Mouse (Mus musculus) hindbrain, postnatal 0 days (tissue): ENCODE measurements around the gene Cmip. TPM values are rescaled to one million over a fixed set of nuclear protein-coding genes. Genes with fewer than 3 reads are reported as not detected.

Experiments used
- ATAC-seq: fragments of 200-750 bp; cut with Nextera tagmentation; 2 replicates; pipeline ENCODE4 v1.8.0; 2017; ENCODE audit warnings: mild to moderate bottlenecking, moderate TSS enrichment, moderate library complexity
- DNase-seq: peaks from one replicate; pipeline ENCODE4 v3.0.0-alpha.2; 2015; ENCODE audit warnings: low spot score
- H3K27ac ChIP-seq: fragments of 300-500 bp; sonication (generic); 2 replicates; pipeline ENCODE4 v1.5.1; 2014; ENCODE audit warnings: mild to moderate bottlenecking
- H3K27me3 ChIP-seq: fragments of 300-500 bp; sonication (generic); 2 replicates; pipeline ENCODE4 v1.6.1; 2014; ENCODE audit warnings: low read length, mixed read lengths; ENCODE audit not compliant: insufficient read depth
- H3K36me3 ChIP-seq: fragments of 300-500 bp; sonication (generic); 2 replicates; pipeline ENCODE4 v1.6.1; 2014; ENCODE audit warnings: low read length, mixed read lengths; ENCODE audit not compliant: insufficient read depth
- H3K4me1 ChIP-seq: fragments of 300-500 bp; sonication (generic); 2 replicates; pipeline ENCODE4 v1.6.1; 2014; ENCODE audit warnings: antibody characterized with exemption, low read length, mixed read lengths; ENCODE audit not compliant: insufficient read depth
- H3K4me2 ChIP-seq: fragments of 300-500 bp; sonication (generic); 2 replicates; pipeline ENCODE4 v1.6.1; 2014; ENCODE audit warnings: low read depth, mild to moderate bottlenecking, low read length, moderate library complexity, mixed read lengths
- H3K4me3 ChIP-seq: fragments of 300-500 bp; sonication (generic); 2 replicates; pipeline ENCODE4 v1.5.1; 2014; ENCODE audit warnings: low read length
- H3K9ac ChIP-seq: fragments of 300-500 bp; sonication (generic); replicated peaks from 2 replicates; pipeline ENCODE4 v1.6.1; 2014; ENCODE audit warnings: mild to moderate bottlenecking, low read length, moderate library complexity, mixed read lengths
- H3K9me3 ChIP-seq: fragments of 300-500 bp; sonication (generic); 2 replicates; pipeline ENCODE4 v1.6.1; 2016; ENCODE audit warnings: low read length, mixed read lengths
- CTCF ChIP-seq: IDR thresholded peaks from 2 replicates; pipeline ENCODE4 v1.5.1; 2016; ENCODE audit warnings: antibody characterized with exemption, control low read depth, low read depth
- WGBS: fragments of 180-500 bp; shearing (Covaris S2); extraction: QIAGEN DNeasy Blood & Tissue Kit; methylation state at CpG from one replicate; pipeline ENCODE4 v1.1.7; 2014; 5-methylcytosine and 5-hydroxymethylcytosine counted together
- polyA plus RNA-seq: library from polyadenylated mRNA; unstranded; fragments of >200 nt; fragmentation: Nextera tagmentation; extraction: Ambion mirVana; gene quantifications from 2 replicates; pipeline ENCODE4 v1.2.1, GENCODE M21; 2015
- total RNA-seq: library from RNA; depleted of rRNA; stranded (reverse); fragments of >200 nt; gene quantifications from 2 replicates; pipeline ENCODE4 v1.2.3, GENCODE M21; 2014

Gene Cmip
- total and polyA plus RNA-seq, 2 experiments from 2014 or later: 163 to 230 TPM

GRCm38 (mm10) chr8:117290506-117290905 is 33.6 kb downstream of the Cmip start:
- Histone ChIP-seq H3K9me3 (no peaks in the 10 kb centered on the region), H3K4me1 (peaks cover 14% of the 10 kb centered on the region), H3K36me3 (no peaks in the 10 kb centered on the region), H3K27ac (no peak overlapping the region; the same call in 1 of the 2 replicates), H3K27me3 (no peaks in the 10 kb centered on the region), H3K4me2 (no peak overlapping the region), H3K4me3 (no peak overlapping the region), H3K9ac (no peak overlapping the region)
- no peak for ATAC-seq
- no peak for DNase-seq
- TF ChIP-seq CTCF: no peak
- WGBS: 69% methylated on average over 7 of the region's 7 CpGs

GRCm38 (mm10) chr8:117292262-117292661 is 35.4 kb downstream of the Cmip start:
- no peak for TF ChIP-seq CTCF
- H3K4me3 ChIP-seq: no peak overlapping the region
- peak; percentile 40 for DNase-seq
- 26% methylated on average over 8 of the region's 8 CpGs for WGBS
- H3K27ac ChIP-seq: no peak overlapping the region
- peaks cover 14% of the 10 kb centered on the region for H3K4me1 ChIP-seq
- H3K27me3 ChIP-seq: no peaks in the 10 kb centered on the region
- no peak overlapping the region for H3K9ac ChIP-seq
- ATAC-seq: 0 out of 2 replicates have a peak, but pooled peaks have one; percentile 25
- no peaks in the 10 kb centered on the region for H3K36me3 ChIP-seq
- no peaks in the 10 kb centered on the region for H3K9me3 ChIP-seq
- H3K4me2 ChIP-seq: no peak overlapping the region

GRCm38 (mm10) chr8:117294812-117295211 is 37.9 kb downstream of the Cmip start:
- Histone ChIP-seq H3K4me2 (no peak overlapping the region), H3K9me3 (no peaks in the 10 kb centered on the region), H3K36me3 (no peaks in the 10 kb centered on the region), H3K27me3 (no peaks in the 10 kb centered on the region), H3K27ac (no peak overlapping the region), H3K9ac (no peak overlapping the region), H3K4me3 (no peak overlapping the region), H3K4me1 (peaks cover 19% of the 10 kb centered on the region)
- no peak for TF ChIP-seq CTCF
- DNase-seq (no peak), ATAC-seq (no peak)
- 70% methylated on average over 10 of the region's 10 CpGs for whole genome bisulfite sequencing

- Histone ChIP-seq H3K27me3 (no peaks in the 10 kb centered on the region), H3K9me3 (no peaks in the 10 kb centered on the region), H3K4me3 (no peak overlapping the region), H3K4me1 (peaks cover 20% of the 10 kb centered on the region), H3K36me3 (no peaks in the 10 kb centered on the region), H3K9ac (no peak overlapping the region), H3K4me2 (no peak overlapping the region), H3K27ac (no peak overlapping the region)
- no peak for TF ChIP-seq CTCF
- DNase-seq (no peak), ATAC-seq (no peak; the same call in 1 of the 2 replicates)
- 78% methylated on average over 12 of the region's 12 CpGs for WGBS
Measured at GRCm38 (mm10) chr8:117297913-117298518, 41.2 kb downstream of the Cmip start.

GRCm38 (mm10) chr8:117299204-117299603 is 42.3 kb downstream of the Cmip start:
- Histone ChIP-seq H3K4me2 (no peak overlapping the region), H3K4me1 (peaks cover 15% of the 10 kb centered on the region), H3K27ac (no peak overlapping the region), H3K4me3 (no peak overlapping the region), H3K9me3 (no peaks in the 10 kb centered on the region), H3K36me3 (no peaks in the 10 kb centered on the region), H3K9ac (no peak overlapping the region), H3K27me3 (no peaks in the 10 kb centered on the region)
- ATAC-seq (no peak), DNase-seq (no peak)
- no peak for TF ChIP-seq CTCF
- WGBS: 82% methylated on average over 10 of the region's 10 CpGs

GRCm38 (mm10) chr8:117300188-117300587 is 43.3 kb downstream of the Cmip start:
- peak; percentile 57; the same call in 1 of the 2 replicates for ATAC-seq
- DNase-seq: peak; percentile 35
- no peaks in the 10 kb centered on the region for H3K9me3 ChIP-seq
- H3K9ac ChIP-seq: no peak overlapping the region
- no peak overlapping the region for H3K27ac ChIP-seq
- H3K4me1 ChIP-seq: peaks cover 15% of the 10 kb centered on the region
- no peak overlapping the region for H3K4me3 ChIP-seq
- WGBS: 41% methylated on average over 7 of the region's 7 CpGs
- H3K4me2 ChIP-seq: no peak overlapping the region
- H3K27me3 ChIP-seq: no peaks in the 10 kb centered on the region
- TF ChIP-seq CTCF: no peak
- H3K36me3 ChIP-seq: no peaks in the 10 kb centered on the region

- ATAC-seq: no peak
- no peaks in the 10 kb centered on the region for H3K36me3 ChIP-seq
- H3K4me1 ChIP-seq: peaks cover 15% of the 10 kb centered on the region
- H3K9ac ChIP-seq: no peak overlapping the region
- no peaks in the 10 kb centered on the region for H3K9me3 ChIP-seq
- no peak overlapping the region for H3K4me3 ChIP-seq
- WGBS: 88% methylated on average over 12 of the region's 12 CpGs
- no peaks in the 10 kb centered on the region for H3K27me3 ChIP-seq
- no peak for TF ChIP-seq CTCF
- no peak for DNase-seq
- no peak overlapping the region for H3K27ac ChIP-seq
- H3K4me2 ChIP-seq: no peak overlapping the region
Measured at GRCm38 (mm10) chr8:117301457-117302041, 44.7 kb downstream of the Cmip start.
